Mouse (Mus musculus) yolk sac, embryonic 10.5 days (tissue): ENCODE measurements around the gene 4930402H24Rik.
"Not testable (repeated sequence)": the region's sequence is repeated elsewhere in the genome, so short reads cannot be mapped to it uniquely, and the experiment has no call there.

Experiments used
- DNase-seq: peaks from one replicate; pipeline ENCODE4 v3.0.0-alpha.2; 2017; ENCODE audit warnings: low spot score

The 4930402H24Rik gene

DNA sequence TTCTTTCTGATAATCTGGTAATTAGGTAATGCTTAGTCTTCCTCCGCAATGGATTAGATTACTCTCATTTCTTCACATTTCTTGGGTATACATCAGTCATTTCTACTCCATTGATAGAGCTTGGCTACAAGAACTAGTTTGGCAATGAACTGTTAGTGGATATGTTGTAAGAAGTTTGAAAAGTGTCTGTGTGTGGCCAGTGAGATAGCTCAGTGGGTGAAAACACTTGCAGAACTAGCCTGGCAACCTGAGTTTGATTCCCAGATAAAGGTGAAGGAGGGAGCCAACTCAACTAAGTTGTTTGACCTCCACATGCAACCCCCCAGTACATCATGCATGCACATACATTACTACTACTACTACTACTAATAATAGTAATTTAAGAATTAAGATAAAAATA is 53.2 kb downstream of the 4930402H24Rik start:
- no peak for DNase-seq

DNA sequence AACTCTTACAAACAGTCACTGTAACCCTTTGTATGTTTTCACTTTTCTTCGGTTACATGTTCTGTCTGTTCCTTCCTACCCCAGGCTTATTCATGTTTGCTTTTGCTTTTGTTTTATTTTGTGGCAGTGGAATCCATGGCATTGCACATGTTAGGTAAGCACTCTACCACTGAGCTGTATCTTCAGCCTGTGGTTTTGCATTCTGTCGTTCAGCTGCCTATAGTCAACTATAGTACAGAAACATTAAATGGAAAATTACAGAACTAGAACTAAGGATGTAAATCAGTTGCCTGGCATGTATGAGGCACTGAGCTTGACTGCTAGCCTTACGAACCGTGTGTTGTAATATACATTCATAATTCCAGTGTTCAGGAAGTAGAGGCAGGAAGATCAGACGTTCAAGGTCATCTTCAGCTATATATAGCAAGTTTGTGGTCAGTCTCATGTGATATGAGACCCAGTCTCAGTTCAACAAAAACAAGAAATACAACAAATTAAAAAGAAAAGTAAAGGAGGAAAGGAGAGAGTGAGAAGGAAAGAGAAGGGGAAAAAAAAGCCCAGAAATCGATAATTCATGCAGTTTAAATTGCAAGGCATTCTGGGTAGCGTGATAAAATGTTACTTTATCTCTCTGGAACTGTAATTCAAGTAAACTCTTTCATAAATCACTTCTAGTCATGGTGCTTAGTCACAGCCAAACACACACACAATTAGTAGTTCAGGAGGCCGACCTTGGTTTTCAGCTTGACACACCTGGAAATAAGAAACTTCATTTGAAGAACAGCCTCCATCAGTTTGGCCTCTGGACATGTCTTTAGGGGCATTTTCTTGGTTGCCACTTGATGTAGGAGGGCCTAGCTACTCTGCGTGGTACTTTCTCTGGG is 54.6 kb downstream of the 4930402H24Rik start:
- DNase-seq = no peak

DNA sequence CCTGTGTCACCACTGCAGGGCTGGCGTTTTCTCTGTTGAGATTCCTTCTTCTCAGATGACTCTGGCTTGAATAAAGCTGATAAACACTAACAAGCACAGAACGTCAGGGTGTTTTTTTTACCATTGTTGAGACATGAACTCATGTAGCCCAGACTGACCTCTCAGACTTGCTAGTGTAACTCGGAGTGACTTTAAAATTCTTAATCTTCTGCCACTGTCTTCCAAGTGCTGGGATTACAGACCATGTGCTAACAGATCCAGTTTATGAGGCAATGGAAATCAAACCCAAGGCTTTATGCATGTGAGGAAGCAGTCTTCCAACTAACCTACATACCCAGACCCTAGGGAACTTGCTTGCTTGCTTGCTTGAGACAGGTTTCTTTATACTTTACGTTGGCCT is 56.5 kb downstream of the 4930402H24Rik start:
- DNase-seq = no peak

DNA sequence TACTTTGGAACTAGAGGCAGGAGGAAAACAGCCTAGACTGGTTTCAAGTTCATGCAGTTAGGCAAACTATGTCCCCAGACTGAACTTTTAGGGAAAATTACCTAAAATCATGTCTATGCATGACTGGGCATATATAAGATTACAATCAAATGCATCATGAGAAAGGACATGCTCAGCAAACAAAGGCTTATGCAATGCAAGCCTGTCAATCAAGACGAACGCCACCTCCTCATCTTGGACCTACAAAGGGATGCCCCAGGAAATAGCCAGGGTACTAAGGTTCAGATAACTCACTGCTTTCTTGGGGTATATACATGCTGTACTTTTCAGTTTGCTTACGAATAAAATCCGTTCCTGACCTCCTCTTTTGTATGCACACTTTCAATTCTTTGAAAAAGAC is 57.9 kb downstream of the 4930402H24Rik start:
- DNase-seq = no peak

DNA sequence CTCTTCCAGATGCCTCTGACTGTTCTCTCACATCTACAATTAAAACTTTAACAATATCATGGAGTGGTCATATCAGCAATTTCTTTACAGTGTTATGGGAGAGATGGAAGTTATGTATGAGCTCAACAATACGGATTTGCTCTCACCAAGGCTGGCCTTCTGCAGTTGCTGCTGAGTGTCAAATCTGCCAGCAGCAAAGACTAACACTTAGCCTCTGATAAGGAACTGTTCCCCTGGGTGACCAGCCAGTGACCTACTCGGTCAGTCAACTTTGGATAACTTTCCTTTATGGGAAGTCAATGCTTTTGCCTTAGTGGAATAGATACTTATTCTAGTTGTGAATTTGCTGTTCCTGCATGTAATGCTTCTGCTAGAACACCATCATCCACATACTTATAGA is 62.6 kb downstream of the 4930402H24Rik start:
- DNase-seq = no peak

DNA sequence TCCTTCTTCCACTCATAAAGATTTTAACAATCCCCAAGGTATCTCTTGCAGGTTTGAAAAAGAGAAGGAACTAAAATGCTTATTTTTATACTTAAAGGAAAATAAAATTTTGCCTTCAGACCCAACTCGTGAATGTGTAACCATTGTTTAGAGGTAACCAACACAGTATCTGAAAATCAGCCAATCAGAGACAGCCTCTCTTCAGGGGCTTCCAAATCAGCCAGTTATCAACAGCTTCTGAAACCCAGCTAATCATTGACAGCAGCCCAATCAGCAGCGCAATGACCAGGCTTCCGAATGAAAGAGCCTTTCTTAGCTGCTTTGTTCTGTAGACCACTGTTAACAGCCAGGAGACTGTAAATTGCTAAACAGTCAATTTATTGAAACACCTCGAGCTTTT is 65.4 kb downstream of the 4930402H24Rik start:
- peak; percentile 77 for DNase-seq

DNA sequence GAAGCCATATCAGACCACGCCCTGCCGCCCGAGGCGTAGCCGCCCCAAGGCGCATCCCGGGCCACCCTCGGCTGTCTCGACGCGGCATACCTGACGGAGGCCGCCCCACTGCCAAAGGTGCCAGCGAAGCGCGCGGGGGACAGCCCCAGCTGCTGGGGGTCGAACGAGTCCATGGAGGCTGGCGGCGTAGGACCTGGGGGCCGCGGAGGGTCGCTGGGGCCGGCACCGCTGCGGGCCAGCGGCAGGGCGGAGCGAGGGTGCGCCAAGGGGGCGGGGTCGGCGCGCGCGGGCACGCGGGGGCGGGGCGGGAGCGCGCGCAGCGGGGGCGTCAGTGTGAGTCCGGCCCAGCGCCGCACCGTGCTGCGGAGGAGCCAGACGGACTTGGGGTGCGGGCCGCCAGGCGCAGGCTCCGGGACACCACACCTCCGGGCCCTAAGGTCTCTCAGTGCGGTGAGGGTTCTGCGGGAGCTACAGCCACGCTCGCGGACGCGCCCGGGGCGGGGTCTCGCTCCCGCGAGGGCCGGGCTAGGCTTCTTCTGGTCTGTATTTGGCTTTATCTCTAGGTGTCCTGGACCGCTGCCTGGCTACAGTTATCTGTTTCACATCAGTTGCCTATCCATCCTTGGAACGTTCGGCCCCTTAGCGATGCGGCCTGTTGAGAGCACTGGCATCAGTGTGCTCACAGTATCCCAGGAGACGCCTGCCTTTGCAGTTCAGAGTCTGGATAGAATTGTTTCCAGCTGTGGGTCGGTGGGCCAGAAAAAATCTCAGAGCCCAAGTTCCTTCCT is 66.1 kb downstream of the 4930402H24Rik start:
- DNase-seq = peak; percentile 88

DNA sequence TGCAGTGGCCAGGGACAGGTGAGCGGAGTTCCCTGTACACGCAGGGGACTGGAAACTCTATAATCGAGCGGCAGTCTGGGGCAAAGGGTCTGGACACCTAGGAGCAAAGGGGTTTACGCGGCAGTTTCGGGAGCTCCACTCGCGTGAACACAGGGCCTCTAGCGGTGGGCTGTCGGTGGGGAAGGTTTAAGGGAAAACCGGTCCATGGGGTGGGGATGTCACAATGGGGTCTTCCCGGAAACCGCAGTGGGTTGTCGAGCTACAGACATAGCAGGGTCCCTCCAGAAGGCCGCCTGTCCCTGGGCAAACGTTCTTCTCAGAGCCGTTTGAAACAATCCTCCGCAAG is 66.7 kb downstream of the 4930402H24Rik start:
- no peak for DNase-seq

DNA sequence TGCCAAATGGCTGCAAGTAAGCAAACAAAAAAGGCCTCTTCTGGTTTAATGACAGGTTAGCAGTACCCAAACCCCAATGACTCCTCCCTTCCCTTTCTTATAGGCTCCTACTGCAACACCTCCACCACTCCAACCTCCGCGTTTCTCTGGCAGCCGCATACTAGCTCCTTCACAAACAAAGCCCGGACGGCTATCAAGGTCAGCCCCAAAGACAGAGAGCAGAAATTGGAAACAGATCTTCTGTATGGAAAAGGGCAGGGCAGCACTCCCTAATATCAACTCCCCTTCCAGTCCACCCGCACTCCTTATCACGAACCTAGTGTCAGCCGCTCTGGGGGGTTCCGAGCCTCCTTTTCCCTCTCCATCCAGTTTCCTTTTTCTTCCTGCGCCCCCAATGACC is 67.1 kb downstream of the 4930402H24Rik start:
- DNase-seq = peak; percentile 27

DNA sequence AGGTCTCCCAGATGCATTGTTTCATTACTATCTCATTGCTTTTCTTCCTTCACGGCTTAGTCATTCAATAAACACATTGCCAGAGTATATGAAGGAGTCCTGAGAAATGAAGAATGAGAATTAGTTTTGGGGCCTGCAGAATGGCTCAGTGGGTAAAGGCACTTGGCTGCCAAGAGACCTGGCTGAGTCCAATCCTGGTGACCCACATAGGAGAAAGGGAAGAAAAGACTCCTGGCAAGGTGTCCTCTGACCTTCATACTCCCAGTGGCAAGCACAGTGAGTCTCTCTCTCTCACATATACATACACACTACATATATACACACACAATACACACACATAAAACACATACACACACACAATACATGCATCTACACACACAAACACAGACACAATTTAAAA is 68.1 kb downstream of the 4930402H24Rik start:
- no peak for DNase-seq

DNA sequence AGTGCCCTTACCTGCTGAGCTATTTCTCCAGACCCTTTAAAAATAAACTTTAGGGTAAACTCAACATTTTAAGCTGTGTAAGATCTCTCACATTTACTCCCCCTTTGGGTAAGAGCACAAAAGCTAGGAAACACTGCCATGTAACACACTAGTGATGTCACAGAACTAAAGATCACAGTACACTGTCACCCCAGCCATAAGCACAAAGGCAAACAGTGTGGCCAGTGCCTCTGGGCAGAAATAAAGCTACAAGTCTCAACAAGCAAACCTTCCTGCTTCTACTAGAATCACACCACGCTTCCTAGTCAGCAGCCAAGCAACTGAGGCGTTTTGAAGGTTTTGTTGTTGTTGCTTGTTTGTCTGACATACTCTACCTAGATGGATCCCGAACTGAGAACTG is 72.5 kb downstream of the 4930402H24Rik start:
- DNase-seq = no peak

DNA sequence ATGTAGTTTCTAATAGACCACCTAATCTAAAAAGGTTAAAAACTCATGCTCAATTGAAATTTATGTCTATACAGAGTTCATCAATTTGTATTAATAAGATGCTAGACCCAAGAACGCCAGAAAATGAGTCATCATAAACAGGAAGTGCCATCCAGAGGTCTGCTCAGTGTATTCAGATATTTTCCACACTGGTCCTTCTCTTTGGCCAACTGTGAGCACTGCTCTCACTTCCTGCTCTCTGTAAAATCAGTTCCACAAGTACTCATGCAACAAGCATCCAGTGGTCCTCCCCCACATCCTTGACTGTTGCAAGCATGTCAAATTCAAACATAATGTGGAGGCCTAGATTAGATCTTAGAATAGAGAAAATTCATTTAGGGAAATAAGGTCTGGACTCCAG is 73.6 kb downstream of the 4930402H24Rik start:
- DNase-seq = no peak

DNA sequence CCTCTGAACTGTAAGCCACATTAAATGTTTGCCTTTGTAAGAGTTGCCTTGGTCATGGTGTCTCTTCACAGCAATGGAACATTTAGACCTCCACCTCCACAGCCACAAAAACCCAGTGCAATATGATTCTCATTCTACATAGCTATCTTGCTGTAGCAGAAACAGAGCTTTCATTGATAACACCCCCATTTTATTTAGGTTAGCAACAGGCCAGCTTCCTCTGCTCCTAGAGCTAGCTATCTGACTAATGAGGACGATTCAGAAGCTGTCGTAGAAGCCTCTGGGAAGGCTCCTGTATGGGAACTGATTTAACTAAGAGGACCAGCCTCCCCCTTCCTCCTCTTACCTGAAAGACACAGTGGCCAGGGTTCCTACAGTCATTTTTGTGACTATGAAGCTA is 74.2 kb downstream of the 4930402H24Rik start:
- DNase-seq = no peak

DNA sequence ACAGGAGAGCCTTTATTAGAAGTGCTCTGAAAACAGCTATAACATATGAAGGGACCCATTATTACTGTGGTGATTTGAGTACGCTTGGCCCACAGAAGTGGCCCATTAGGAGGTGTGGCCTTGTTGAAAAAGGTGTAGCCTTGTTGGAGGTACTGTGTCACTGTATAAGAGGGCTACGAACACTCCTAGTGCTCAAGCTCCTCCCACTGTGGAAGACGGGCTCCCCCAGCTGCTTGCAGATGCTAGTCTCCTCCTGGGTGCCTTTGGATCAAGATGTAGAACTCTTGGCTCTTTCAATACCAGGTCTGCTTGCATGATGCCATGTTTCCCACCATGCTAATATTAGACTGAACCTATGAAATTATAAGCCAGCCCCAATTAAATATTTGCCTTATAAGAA is 76.0 kb downstream of the 4930402H24Rik start:
- DNase-seq = no peak

DNA sequence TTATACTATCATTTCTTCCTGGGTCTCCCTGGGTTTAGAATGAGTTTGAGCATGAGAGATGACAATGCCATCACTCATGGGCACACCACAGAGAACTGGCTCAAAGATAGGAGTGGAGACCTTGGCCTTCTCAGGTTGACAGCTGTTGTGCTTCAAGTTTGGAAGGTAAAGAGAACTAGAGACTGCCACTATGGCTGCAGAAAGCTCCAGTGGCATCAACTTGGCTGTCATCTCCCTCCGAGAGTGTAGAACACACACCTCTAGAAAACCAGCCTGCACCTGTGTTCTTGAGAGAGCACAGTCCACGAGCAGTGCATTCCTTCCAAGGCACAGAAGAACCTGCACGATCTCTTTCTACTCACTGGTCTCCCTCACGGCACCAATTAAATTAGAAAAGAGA is 76.7 kb downstream of the 4930402H24Rik start:
- DNase-seq = no peak

DNA sequence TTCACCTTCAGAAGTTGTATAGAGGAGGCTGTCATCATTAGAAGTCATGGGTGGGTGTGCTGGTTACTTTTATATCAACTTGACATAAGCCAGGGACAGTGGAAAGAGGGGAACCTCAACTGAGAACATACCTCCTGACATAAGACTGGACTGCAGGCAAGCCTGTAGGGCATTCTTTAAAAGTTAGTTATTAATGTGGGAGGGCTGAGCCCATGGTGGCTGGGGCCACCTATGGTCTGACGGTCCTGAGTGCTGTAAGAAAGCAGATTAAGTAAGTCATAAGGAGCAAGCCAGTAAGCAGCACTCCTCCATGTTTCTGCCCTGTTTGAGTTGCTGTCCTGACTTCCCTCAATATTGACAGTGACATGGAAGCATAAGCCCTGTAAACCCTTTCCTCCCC is 77.5 kb downstream of the 4930402H24Rik start:
- DNase-seq = no peak

DNA sequence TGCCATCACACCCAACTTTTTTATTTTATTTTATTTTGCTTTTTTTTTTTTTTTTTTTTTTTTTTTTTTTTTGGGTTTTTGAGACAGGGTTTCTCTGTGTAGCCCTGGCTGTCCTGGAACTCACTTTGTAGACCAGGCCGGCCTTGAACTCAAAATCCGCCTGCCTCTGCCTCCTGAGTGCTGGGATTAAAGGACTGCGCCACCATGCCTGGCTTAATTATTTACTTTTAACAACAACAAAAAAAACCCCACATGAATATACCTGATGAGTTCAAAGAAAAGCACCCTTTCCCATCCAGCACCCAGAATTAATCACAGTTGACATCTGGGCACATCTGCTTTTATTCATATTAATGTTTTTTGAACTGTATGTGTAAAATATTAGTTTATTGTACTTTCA is 78.1 kb downstream of the 4930402H24Rik start:
- DNase-seq = not testable (repeated sequence)

DNA sequence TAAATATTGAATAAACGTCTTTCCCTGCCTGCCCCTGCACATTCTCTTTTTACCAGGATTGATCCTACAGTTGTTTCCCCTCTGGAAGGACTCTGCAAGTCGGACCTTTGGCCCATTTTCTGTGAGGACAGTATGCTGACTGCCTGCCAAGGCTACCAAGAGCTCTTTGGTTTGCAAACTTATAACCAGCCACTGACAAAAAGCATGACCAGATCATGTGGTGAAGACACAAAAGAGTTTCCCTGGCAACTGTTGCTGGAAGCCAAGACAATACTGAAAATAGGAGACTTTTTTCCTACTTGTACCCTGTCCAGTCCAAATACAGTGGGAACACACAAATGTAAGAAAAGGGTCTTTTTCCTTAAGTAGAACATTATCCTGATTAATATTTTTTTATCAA is 78.8 kb downstream of the 4930402H24Rik start:
- no peak for DNase-seq

DNA sequence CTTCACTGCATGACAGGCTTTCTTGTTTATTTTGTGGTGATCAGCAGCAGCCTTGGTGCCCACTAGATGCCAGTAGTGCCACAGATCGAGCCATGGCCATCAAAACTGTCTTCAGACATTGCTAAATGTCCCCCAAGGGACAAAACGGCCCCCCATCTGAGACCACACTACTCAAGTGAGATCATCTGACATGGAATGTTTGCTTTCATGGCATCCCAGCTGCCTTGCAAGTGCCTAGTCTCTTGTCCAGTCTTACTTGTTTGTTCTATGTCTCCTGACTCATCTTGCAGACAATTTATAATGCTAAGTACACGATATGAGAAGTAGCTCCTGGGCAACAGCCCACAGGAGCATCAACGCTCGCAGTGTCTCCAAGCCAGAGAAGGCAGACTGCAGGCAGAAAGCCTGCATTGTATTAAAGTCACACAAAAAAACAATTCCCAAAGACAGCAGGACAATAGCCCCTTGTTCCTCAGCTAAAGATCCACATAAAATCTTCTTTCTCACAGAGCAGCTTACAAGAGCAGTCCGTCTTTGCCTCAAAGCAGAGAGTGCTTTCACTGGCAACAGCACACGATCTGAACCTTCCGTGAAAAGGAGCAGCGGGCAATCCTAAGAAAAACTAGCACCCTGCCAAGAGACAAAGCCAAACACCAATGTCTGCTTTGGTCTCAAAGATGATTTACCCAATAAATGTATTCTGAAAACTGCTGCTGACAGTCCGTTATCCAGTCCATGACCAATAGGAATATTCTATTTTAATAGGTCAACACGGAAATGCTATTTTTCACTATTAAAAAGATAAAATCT is 87.2 kb downstream of the 4930402H24Rik start:
- no peak for DNase-seq

DNA sequence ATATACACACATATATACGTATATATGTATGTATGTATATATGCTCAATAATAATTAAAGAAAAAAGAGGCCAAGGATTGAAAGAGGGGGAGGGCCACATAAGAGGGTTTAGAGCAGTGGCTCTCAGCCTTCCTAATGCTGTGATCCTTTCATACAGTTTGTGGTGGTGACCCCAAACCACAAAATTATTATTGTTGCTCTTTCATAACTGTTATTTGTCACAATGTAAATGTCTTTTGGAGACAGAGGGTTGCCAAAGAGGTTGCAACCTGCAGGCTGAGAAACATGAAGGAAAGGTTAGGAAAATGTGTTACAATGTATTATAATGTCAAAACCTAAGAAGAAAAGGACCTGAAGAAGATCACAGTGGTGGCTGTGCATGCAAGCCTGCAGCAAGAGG is 88.3 kb downstream of the 4930402H24Rik start:
- DNase-seq = no peak

DNA sequence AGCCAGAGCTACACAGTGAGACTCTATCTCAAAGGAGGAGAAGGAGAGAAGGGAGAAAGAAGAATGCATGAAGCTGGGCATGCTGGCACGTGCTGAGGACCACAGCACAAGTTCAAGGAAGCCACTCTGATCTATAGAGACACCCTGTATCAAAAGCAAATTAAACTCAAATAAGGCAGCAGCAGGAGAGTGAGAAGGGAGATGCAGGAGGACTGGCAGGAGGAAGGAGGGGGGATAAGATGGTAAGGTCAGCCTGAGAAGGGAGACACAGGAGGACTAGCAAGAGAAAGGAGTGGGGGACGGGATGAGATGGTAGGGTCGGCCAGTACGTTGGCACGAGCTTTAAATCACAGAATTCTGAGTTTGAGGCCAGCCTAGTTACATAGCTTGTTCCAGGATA is 90.0 kb downstream of the 4930402H24Rik start:
- DNase-seq = no peak

DNA sequence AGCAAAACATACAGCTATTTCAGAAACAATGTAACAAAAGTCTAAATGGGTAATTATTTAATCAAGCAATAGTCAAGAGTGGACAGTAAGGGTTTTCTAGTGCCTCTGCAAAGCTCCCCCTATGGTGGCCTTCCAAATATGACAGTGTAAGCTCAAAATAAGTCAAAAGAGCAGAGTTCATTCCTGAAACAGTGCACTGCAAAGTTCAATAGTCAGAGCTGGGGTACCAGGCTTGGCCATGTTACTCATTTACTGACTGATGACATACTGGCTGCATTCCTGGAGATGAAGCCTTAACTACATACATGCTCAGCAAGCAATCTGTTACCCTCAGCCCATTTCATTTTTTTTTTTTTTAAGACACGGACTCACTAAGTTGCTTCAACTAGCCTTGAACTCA is 91.7 kb downstream of the 4930402H24Rik start:
- peak; percentile 67 for DNase-seq

DNA sequence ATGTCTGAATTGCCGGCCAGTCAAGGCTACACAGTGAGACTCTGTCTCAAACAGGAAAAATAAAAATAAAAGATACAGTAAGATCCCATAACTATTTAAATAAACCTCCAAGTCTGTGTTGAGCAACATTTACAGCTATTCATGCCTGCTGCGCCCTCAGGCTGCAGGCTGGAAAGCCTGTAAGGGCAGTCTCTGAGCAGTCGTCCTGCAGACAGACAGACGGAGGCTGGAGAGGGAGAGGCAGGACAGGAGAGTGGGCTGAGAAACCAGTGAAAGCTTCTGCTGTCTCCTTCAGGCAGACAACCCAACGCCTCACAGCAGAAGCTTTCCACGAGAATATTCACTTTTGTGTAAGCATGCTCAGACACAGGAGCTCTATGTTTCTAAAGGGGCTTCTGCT is 92.5 kb downstream of the 4930402H24Rik start:
- no peak for DNase-seq
